Mouse (Mus musculus) c-Kit-positive CD71-negative TER-119-negative erythroid progenitor cells, embryonic 14.5 days (primary cell): Measurements from ENCODE around the gene Tssk3.
"Not testable (repeated sequence)": the region's sequence is repeated elsewhere in the genome, so short reads cannot be mapped to it uniquely, and the experiment has no call there.

ENCODE experiments used
- DNase-seq: peaks from one replicate; pipeline ENCODE4 v3.0.0-alpha.2; 2013; ENCODE audit warnings: low read depth

The Tssk3 gene

GRCm38 (mm10) chr4:129490972-129491880 is at the start of gene Tssk3, which contains the start of gene Fam229a:
Gene Tssk3 (minus strand): TSS chr4:129491022.
Gene Fam229a (plus strand): TSS chr4:129491190.
- no peak for DNase-seq

GRCm38 (mm10) chr4:129540012-129540411 is 49.2 kb upstream of the Tssk3 start:
- DNase-seq: no peak

- DNase-seq: not testable (repeated sequence)
These were observed 38.1 kb upstream of the Tssk3 start for GRCm38 (mm10) chr4:129528901-129529300.

- DNase-seq: no peak
These were observed 35.1 kb upstream of the Tssk3 start for GRCm38 (mm10) chr4:129525889-129526288.

GRCm38 (mm10) chr4:129525338-129525737 is 34.5 kb upstream of the Tssk3 start:
- DNase-seq: no peak

- DNase-seq: no peak
These were observed 27.7 kb upstream of the Tssk3 start for GRCm38 (mm10) chr4:129518519-129518918.

GRCm38 (mm10) chr4:129516925-129517324 is 26.1 kb upstream of the Tssk3 start:
- no peak for DNase-seq

- peak; percentile 45 for DNase-seq
These were observed 23.6 kb upstream of the Tssk3 start for GRCm38 (mm10) chr4:129514300-129514898.

GRCm38 (mm10) chr4:129513891-129514290 is 23.1 kb upstream of the Tssk3 start:
- DNase-seq: no peak

GRCm38 (mm10) chr4:129513086-129513767 is 22.4 kb upstream of the Tssk3 start, which contains the start of gene Marcksl1:
Gene Marcksl1 (plus strand): TSS chr4:129513581.
- peak; percentile 73 for DNase-seq

GRCm38 (mm10) chr4:129511413-129512096 is 20.7 kb upstream of the Tssk3 start:
- no peak for DNase-seq

- DNase-seq: no peak
These were observed 20.0 kb upstream of the Tssk3 start for GRCm38 (mm10) chr4:129510723-129511412.

GRCm38 (mm10) chr4:129509650-129510049 is 18.8 kb upstream of the Tssk3 start:
- DNase-seq: no peak

- no peak for DNase-seq
These were observed 18.2 kb upstream of the Tssk3 start for GRCm38 (mm10) chr4:129508834-129509600.

- no peak for DNase-seq
These were observed 17.4 kb upstream of the Tssk3 start for GRCm38 (mm10) chr4:129508237-129508515.

GRCm38 (mm10) chr4:129507434-129508236 is 16.8 kb upstream of the Tssk3 start:
- no peak for DNase-seq

- DNase-seq: no peak
These were observed 14.7 kb upstream of the Tssk3 start for GRCm38 (mm10) chr4:129505511-129505910.

GRCm38 (mm10) chr4:129502901-129503444 is 12.2 kb upstream of the Tssk3 start:
- no peak for DNase-seq

- DNase-seq: no peak
These were observed 11.6 kb upstream of the Tssk3 start for GRCm38 (mm10) chr4:129502327-129502888.
